Mouse (Mus musculus) kidney, adult 8-10 months (tissue): ENCODE data around the gene Arpc2.
A peak's percentile ranks its signal among the peaks of the same experiment; 100 is the strongest.

ENCODE experiments used
- DNase-seq, 2 experiments: peaks; one replicate each; pipeline ENCODE4 v3.0.0; 2022

Arpc2 gene

GRCm38 (mm10) chr1:74303509-74304338 is 67.8 kb downstream of the Arpc2 start:
- peak; percentile 70 to 71 for DNase-seq

- no peak for DNase-seq
Measured at GRCm38 (mm10) chr1:74304339-74304790, 68.5 kb downstream of the Arpc2 start.

GRCm38 (mm10) chr1:74304946-74305345 is 69.1 kb downstream of the Arpc2 start:
- no peak for DNase-seq

GRCm38 (mm10) chr1:74305522-74305921 is 69.6 kb downstream of the Arpc2 start, which contains the start of gene Tmbim1:
TSS of gene Tmbim1 (minus strand) at chr1:74305622.
- no peak for DNase-seq

GRCm38 (mm10) chr1:74307146-74307545 is 71.3 kb downstream of the Arpc2 start:
- no peak for DNase-seq

GRCm38 (mm10) chr1:74308001-74308964 is 72.4 kb downstream of the Arpc2 start:
- DNase-seq = no peak

GRCm38 (mm10) chr1:74309767-74310166 is 73.9 kb downstream of the Arpc2 start:
- DNase-seq = no peak

GRCm38 (mm10) chr1:74313049-74313692 is 77.3 kb downstream of the Arpc2 start:
- peak; percentile 71 to 80 for DNase-seq

- no peak for DNase-seq
Measured at GRCm38 (mm10) chr1:74314796-74315195, 78.9 kb downstream of the Arpc2 start.

- DNase-seq = no peak
Measured at GRCm38 (mm10) chr1:74316114-74316827, 80.4 kb downstream of the Arpc2 start.
